Mouse (Mus musculus) megakaryocyte progenitor cell, adult 5-6 weeks (primary cell): Measurements from ENCODE around the gene Tnfsf13b. TPM values are rescaled to one million over a fixed set of nuclear protein-coding genes. Genes with fewer than 3 reads are reported as not detected.

ENCODE experiments used
- ATAC-seq: replicated peaks from 2 replicates; pipeline ENCODE4 v1.8.0; 2016; ENCODE audit warnings: mild to moderate bottlenecking, moderate TSS enrichment, inconsistent platforms; ENCODE audit not compliant: poor library complexity
- total RNA-seq, 2 experiments: library from RNA; stranded (forward) in 1 of 2; stranded (reverse) in 1 of 2; fragments of 157-497, 149-512 nt in 1 of 2; fragments of 200-1000 nt in 1 of 2; gene quantifications; 2 replicates each; pipeline versions ENCODE4 v1.2.3 to v1.2.4; 2015 to 2017

The Tnfsf13b gene
- total RNA-seq (2015) (4.0 and 6.3 TPM in 2 replicates), total RNA-seq (2017) (0.25 and 1.9 TPM in 2 replicates)

- ATAC-seq: peak; percentile 88
Measured at GRCm38 (mm10) chr8:10006156-10006985, at the start of gene Tnfsf13b. Gene Tnfsf13b, plus strand, starts transcription at chr8:10006467.

GRCm38 (mm10) chr8:9958338-9958737, 47.9 kb upstream of the Tnfsf13b start:
- no peak for ATAC-seq

- no peak for ATAC-seq
Measured at GRCm38 (mm10) chr8:9959919-9960318, 46.3 kb upstream of the Tnfsf13b start.

- ATAC-seq: no peak
Measured at GRCm38 (mm10) chr8:9971866-9972265, 34.4 kb upstream of the Tnfsf13b start.

GRCm38 (mm10) chr8:9975276-9975675, 31.0 kb upstream of the Tnfsf13b start:
- no peak for ATAC-seq

GRCm38 (mm10) chr8:9975898-9976611, 30.2 kb upstream of the Tnfsf13b start:
- peak; percentile 82 for ATAC-seq

- ATAC-seq: peak; percentile 5; the same call in 1 of the 2 replicates
Measured at GRCm38 (mm10) chr8:9977016-9977415, 29.3 kb upstream of the Tnfsf13b start.

- peak; percentile 79 for ATAC-seq
Measured at GRCm38 (mm10) chr8:9977573-9978314, 28.5 kb upstream of the Tnfsf13b start, which contains the start of the genes Lig4 and Abhd13. Gene Lig4, minus strand, starts transcription at chr8:9977686. Gene Abhd13, plus strand, starts transcription at chr8:9977707.

- no peak for ATAC-seq
Measured at GRCm38 (mm10) chr8:9978475-9979230, 27.6 kb upstream of the Tnfsf13b start.

- ATAC-seq: no peak
Measured at GRCm38 (mm10) chr8:9979746-9980145, 26.5 kb upstream of the Tnfsf13b start.

- ATAC-seq: no peak
Measured at GRCm38 (mm10) chr8:9980188-9980587, 26.1 kb upstream of the Tnfsf13b start.

GRCm38 (mm10) chr8:10004115-10004514, 2.2 kb upstream of the Tnfsf13b start:
- ATAC-seq: no peak

- peak; percentile 53 for ATAC-seq
Measured at GRCm38 (mm10) chr8:10006986-10007659, 856 bp downstream of the Tnfsf13b start.

GRCm38 (mm10) chr8:10007660-10008028, 1.4 kb downstream of the Tnfsf13b start:
- peak; percentile 32; the same call in 1 of the 2 replicates for ATAC-seq

- ATAC-seq: no peak
Measured at GRCm38 (mm10) chr8:10016252-10016651, 10.0 kb downstream of the Tnfsf13b start.

GRCm38 (mm10) chr8:10017231-10017630, 11.0 kb downstream of the Tnfsf13b start:
- no peak for ATAC-seq

- ATAC-seq: peak; percentile 31
Measured at GRCm38 (mm10) chr8:10030320-10031060, 24.2 kb downstream of the Tnfsf13b start.

GRCm38 (mm10) chr8:10031177-10031576, 24.9 kb downstream of the Tnfsf13b start:
- no peak for ATAC-seq

GRCm38 (mm10) chr8:10040866-10041265, 34.6 kb downstream of the Tnfsf13b start:
- ATAC-seq: no peak
